Mouse (Mus musculus) myocyte (in vitro differentiated cells): Measurements from ENCODE around the gene Nacc1. TPM values are rescaled to one million over a fixed set of nuclear protein-coding genes. Genes with fewer than 3 reads are reported as not detected.

Source experiments
- H3K27me3 ChIP-seq: one replicate; pipeline ENCODE4 v1.6.1; 2011; ENCODE audit not compliant: control insufficient read depth, insufficient read depth, insufficient read length
- H3K36me3 ChIP-seq: one replicate; pipeline ENCODE4 v1.6.1; 2011; ENCODE audit not compliant: control insufficient read depth, insufficient read depth
- H3K4me2 ChIP-seq: one replicate; pipeline ENCODE4 v1.6.1; 2011; ENCODE audit warnings: low read depth, control low read depth
- H3K4me3 ChIP-seq: one replicate; pipeline ENCODE4 v1.5.1; 2011; ENCODE audit warnings: mild to moderate bottlenecking, control low read depth, moderate library complexity
- H3K79me2 ChIP-seq: one replicate; pipeline ENCODE4 v1.6.1; 2011; ENCODE audit not compliant: control insufficient read depth, insufficient read depth
- H3ac ChIP-seq: one replicate; pipeline ENCODE4 v1.6.1; 2011; ENCODE audit not compliant: control insufficient read depth, insufficient read length
- CEBPB ChIP-seq: IDR thresholded peaks from 2 replicates; pipeline ENCODE4 v1.6.1; 2011; ENCODE audit warnings: mild to moderate bottlenecking, moderate library complexity; ENCODE audit not compliant: poor library complexity, insufficient read depth, severe bottlenecking
- E2F4 ChIP-seq: IDR thresholded peaks from one replicate; pipeline ENCODE4 v1.6.1; 2011; ENCODE audit warnings: mild to moderate bottlenecking, control low read depth, moderate library complexity; ENCODE audit not compliant: insufficient read depth
- MAX ChIP-seq: IDR thresholded peaks from one replicate; pipeline ENCODE4 v1.6.1; 2011; ENCODE audit warnings: low read depth, mild to moderate bottlenecking, control low read depth
- MYOD1 ChIP-seq, 3 experiments: IDR thresholded peaks; one replicate each; pipeline ENCODE4 v1.6.1; 2011; ENCODE audit warnings: control low read depth in 2 of 3, low read depth in 2 of 3, mild to moderate bottlenecking in 2 of 3, moderate library complexity in 1 of 3; ENCODE audit not compliant: insufficient read length in 2 of 3, control insufficient read depth in 1 of 3
- MYOG ChIP-seq, 3 experiments: IDR thresholded peaks; one replicate each; pipeline ENCODE4 v1.6.1; 2011; ENCODE audit warnings: control low read depth in 2 of 3, low read depth in 2 of 3, mild to moderate bottlenecking in 2 of 3; ENCODE audit not compliant: insufficient read length in 2 of 3, control insufficient read depth in 1 of 3, insufficient read depth in 1 of 3
- POLR2A ChIP-seq: IDR thresholded peaks from one replicate; pipeline ENCODE4 v1.6.1; 2011; ENCODE audit warnings: low read depth, mild to moderate bottlenecking, control low read depth, moderate library complexity; ENCODE audit not compliant: insufficient read length
- POLR2AphosphoS2 ChIP-seq: IDR thresholded peaks from one replicate; pipeline ENCODE4 v1.6.1; 2011; ENCODE audit warnings: low read depth, control low read depth; ENCODE audit not compliant: insufficient read length
- REST ChIP-seq: IDR thresholded peaks from one replicate; pipeline ENCODE4 v1.6.1; 2011; ENCODE audit warnings: mild to moderate bottlenecking, control low read depth, moderate library complexity; ENCODE audit not compliant: insufficient read depth, insufficient read length
- SRF ChIP-seq: IDR thresholded peaks from one replicate; pipeline ENCODE4 v1.6.1; 2011; ENCODE audit warnings: low read depth; ENCODE audit not compliant: control insufficient read depth, insufficient read length
- TCF12 ChIP-seq: IDR thresholded peaks from one replicate; pipeline ENCODE4 v1.6.1; 2011; ENCODE audit warnings: mild to moderate bottlenecking, control low read depth; ENCODE audit not compliant: poor library complexity, insufficient read depth, severe bottlenecking
- TCF3 ChIP-seq: IDR thresholded peaks from one replicate; pipeline ENCODE4 v1.6.1; 2011; ENCODE audit warnings: low read depth, control low read depth; ENCODE audit not compliant: insufficient read length
- USF1 ChIP-seq: IDR thresholded peaks from one replicate; pipeline ENCODE4 v1.6.1; 2011; ENCODE audit warnings: low read depth, mild to moderate bottlenecking, control low read depth, moderate library complexity
- polyA plus RNA-seq: library from polyadenylated mRNA; unstranded; fragments of >200 nt; fragmentation: generic; extraction: Trizol; gene quantifications from one replicate; pipeline ENCODE4 v1.2.1, GENCODE M21; 2012; ENCODE audit warnings: missing spikeins

Nacc1 gene
- polyA plus RNA-seq, 1 experiment = 56.1 TPM

DNA sequence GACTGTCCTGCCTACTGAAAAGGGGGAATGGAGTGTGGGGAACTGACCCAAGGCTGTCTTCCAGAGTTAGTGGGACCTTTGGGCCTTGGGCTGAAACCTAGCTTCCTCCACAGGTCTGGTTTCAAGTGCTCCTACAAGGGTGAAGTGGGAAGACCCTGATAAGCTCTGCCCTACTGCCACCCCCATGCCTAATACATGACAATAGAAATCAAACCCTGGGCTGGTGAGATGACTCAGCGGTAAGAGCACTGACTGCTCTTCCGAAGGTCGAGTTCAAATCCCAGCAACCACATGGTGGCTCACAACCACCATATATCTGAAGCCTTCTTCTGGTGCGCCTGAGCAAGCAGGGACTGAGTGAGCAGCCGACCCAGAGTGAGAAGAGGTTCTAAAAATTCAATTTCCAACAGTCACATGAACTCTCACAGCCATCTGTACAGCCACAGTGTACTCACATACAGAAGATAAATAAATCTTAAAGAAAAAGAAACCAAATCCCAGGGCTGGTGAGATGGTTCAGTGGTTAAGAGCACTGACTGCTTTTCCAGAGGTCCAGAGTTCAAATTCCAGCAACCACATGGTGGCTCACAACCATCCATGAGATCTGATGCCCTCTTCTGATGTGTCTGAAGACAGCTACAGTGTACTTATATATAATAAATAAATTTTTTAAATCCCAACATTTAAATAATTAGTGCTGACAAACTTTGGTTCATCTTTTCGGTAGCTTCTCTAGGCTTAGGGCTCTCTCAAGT is 18.8 kb downstream of the Nacc1 start:
- Histone ChIP-seq H3K79me2 (no peaks in the 10 kb centered on the region), H3K4me3 (no peak overlapping the region), H3K27me3 (no peaks in the 10 kb centered on the region), H3ac (no peak overlapping the region), H3K4me2 (no peak overlapping the region), H3K36me3 (no peaks in the 10 kb centered on the region)
- TF ChIP-seq MYOD1 (IDR thresholded peaks at IDR 0.05; ENCODE audit: control insufficient read depth in 1 of 3, insufficient read length in 2 of 3, low read depth in 2 of 3) (no peak), TCF12 (no peak), MAX (no peak), SRF (no peak), MYOG (IDR thresholded peaks at IDR 0.05; ENCODE audit: control insufficient read depth in 1 of 3, insufficient read depth in 1 of 3, insufficient read length in 2 of 3, low read depth in 2 of 3) (no peak), E2F4 (no peak), POLR2AphosphoS2 (no peak), TCF3 (no peak), CEBPB (no peak), REST (no peak), USF1 (no peak), POLR2A (no peak)

DNA sequence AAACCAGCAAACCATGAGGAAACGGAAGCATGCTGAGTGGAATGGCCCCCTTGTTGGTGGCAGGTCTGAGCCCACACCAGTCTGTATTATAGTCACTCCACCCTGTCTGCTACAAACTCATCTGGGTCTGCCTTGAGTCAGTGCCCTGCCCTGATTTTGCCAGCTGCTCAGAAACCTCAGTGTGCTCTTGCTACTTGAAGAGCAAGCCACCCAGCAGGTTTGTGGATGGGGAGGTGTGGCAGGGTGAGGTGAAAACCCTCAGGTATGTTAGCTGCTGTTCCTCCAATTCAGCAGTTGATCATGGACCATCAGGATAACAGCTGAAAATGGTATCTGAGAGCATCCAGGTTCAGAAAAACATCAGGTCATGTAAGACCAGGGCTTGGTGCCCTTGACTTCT is 19.6 kb downstream of the Nacc1 start:
- no peak overlapping the region for H3ac ChIP-seq
- TF ChIP-seq POLR2AphosphoS2 = peak; percentile 20
- TF ChIP-seq MYOD1 (IDR thresholded peaks at IDR 0.05; ENCODE audit: control insufficient read depth in 1 of 3, insufficient read length in 2 of 3, low read depth in 2 of 3) = no peak
- TF ChIP-seq MYOG (IDR thresholded peaks at IDR 0.05; ENCODE audit: control insufficient read depth in 1 of 3, insufficient read depth in 1 of 3, insufficient read length in 2 of 3, low read depth in 2 of 3) = no peak
- H3K4me2 ChIP-seq = no peak overlapping the region
- H3K79me2 ChIP-seq = no peaks in the 10 kb centered on the region
- no peak overlapping the region for H3K4me3 ChIP-seq
- no peaks in the 10 kb centered on the region for H3K36me3 ChIP-seq
- H3K27me3 ChIP-seq = no peaks in the 10 kb centered on the region

DNA sequence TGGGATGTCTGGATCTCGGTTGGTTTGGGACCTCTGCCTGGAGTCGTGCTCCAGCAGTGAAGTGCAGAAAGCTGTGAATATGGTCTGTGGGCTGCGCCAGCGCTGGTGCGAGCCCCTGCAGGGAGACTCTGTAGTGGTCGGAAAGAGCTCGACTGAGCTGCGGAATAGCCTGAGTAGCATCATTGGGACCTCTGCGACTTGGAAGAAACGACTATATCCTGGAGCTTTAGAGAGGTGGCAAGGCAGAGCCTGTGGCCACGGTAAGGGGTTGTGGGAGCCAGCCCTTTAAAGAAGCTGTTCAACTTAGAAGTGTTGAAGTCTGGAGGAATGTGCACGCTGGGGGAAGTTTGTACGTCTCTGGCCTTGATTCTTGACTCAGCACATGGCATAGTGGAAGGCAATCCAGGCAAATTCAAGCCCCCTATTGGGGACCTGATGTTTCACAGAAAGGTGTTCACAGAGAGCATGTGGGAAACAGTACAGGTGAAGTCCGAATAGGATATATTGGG is 22.2 kb downstream of the Nacc1 start:
- H3K79me2 ChIP-seq = peaks cover 20% of the 10 kb centered on the region
- no peaks in the 10 kb centered on the region for H3K36me3 ChIP-seq
- H3K4me2 ChIP-seq = peak overlapping the region; percentile 86
- no peaks in the 10 kb centered on the region for H3K27me3 ChIP-seq
- H3ac ChIP-seq = peak overlapping the region; percentile 22
- no peak for TF ChIP-seq MAX
- TF ChIP-seq TCF12 = no peak
- TF ChIP-seq SRF = no peak
- TF ChIP-seq CEBPB = no peak
- TF ChIP-seq MYOG (IDR thresholded peaks at IDR 0.05; ENCODE audit: control insufficient read depth in 1 of 3, insufficient read depth in 1 of 3, insufficient read length in 2 of 3, low read depth in 2 of 3) = no peak
- TF ChIP-seq POLR2AphosphoS2 = no peak
- TF ChIP-seq TCF3 = no peak
- TF ChIP-seq E2F4 = no peak
- H3K4me3 ChIP-seq = peak overlapping the region; percentile 99

- H3K27me3 ChIP-seq = no peaks in the 10 kb centered on the region
- peak overlapping the region; percentile 22 for H3ac ChIP-seq
- peak overlapping the region; percentile 99 for H3K4me3 ChIP-seq
- peaks cover 21% of the 10 kb centered on the region for H3K79me2 ChIP-seq
- TF ChIP-seq POLR2AphosphoS2 = no peak
- no peak for TF ChIP-seq REST
- peak; percentile 44 for TF ChIP-seq SRF
- no peak for TF ChIP-seq MAX
- no peak for TF ChIP-seq TCF12
- TF ChIP-seq E2F4 = peak; percentile 38
- peak; percentile 51 for TF ChIP-seq POLR2A
- TF ChIP-seq TCF3 = no peak
- TF ChIP-seq USF1 = no peak
- no peak for TF ChIP-seq CEBPB
- no peaks in the 10 kb centered on the region for H3K36me3 ChIP-seq
- peak overlapping the region; percentile 86 for H3K4me2 ChIP-seq
These were observed 22.9 kb downstream of the Nacc1 start for GRCm38 (mm10) chr8:84664566-84665384.
